Mouse (Mus musculus) embryonic facial prominence, embryonic 14.5 days (tissue): ENCODE results near the gene Hddc3. TPM values are rescaled to one million over a fixed set of nuclear protein-coding genes. Genes with fewer than 3 reads are reported as not detected.

Experiments used
- ATAC-seq: fragments of 200-750 bp; cut with Nextera tagmentation; 2 replicates; pipeline ENCODE4 v1.8.0; 2017; ENCODE audit warnings: low read depth, moderate number of reproducible peaks, moderate TSS enrichment
- DNase-seq: peaks from one replicate; pipeline ENCODE4 v3.0.0-alpha.2; 2015; ENCODE audit warnings: low spot score
- H3K27ac ChIP-seq: fragments of 300-500 bp; sonication (generic); replicated peaks from 2 replicates; pipeline ENCODE4 v1.5.1; 2014; ENCODE audit warnings: low read depth, mild to moderate bottlenecking, low read length, moderate library complexity
- H3K27me3 ChIP-seq: fragments of 300-500 bp; sonication (generic); replicated peaks from 2 replicates; pipeline ENCODE4 v1.6.1; 2014; ENCODE audit warnings: low read length; ENCODE audit not compliant: control insufficient read depth, insufficient read depth
- H3K36me3 ChIP-seq: fragments of 300-500 bp; sonication (generic); 2 replicates; pipeline ENCODE4 v1.6.1; 2014; ENCODE audit warnings: low read length, mixed read lengths; ENCODE audit not compliant: control insufficient read depth, insufficient read depth
- H3K4me1 ChIP-seq: fragments of 300-500 bp; sonication (generic); 2 replicates; pipeline ENCODE4 v1.6.1; 2014; ENCODE audit warnings: antibody characterized with exemption, low read length; ENCODE audit not compliant: control insufficient read depth, insufficient read depth
- H3K4me2 ChIP-seq: fragments of 300-500 bp; sonication (generic); 2 replicates; pipeline ENCODE4 v1.6.1; 2014; ENCODE audit warnings: low read depth, mild to moderate bottlenecking, low read length, moderate library complexity, mixed read lengths
- H3K4me3 ChIP-seq: fragments of 300-500 bp; sonication (generic); 2 replicates; pipeline ENCODE4 v1.5.1; 2014; ENCODE audit warnings: low read depth, mild to moderate bottlenecking, low read length
- H3K9ac ChIP-seq: fragments of 300-500 bp; sonication (generic); 2 replicates; pipeline ENCODE4 v1.6.1; 2014; ENCODE audit warnings: low read depth, mild to moderate bottlenecking, low read length, moderate library complexity, mixed read lengths
- H3K9me3 ChIP-seq: fragments of 300-500 bp; sonication (generic); 2 replicates; pipeline ENCODE4 v1.6.1; 2016; ENCODE audit warnings: low read length; ENCODE audit not compliant: control insufficient read depth
- WGBS: fragments of 180-500 bp; shearing (Covaris S2); extraction: QIAGEN DNeasy Blood & Tissue Kit; methylation state at CpG from one replicate; pipeline ENCODE4 v1.1.7; 2014; 5-methylcytosine and 5-hydroxymethylcytosine counted together
- polyA plus RNA-seq: library from polyadenylated mRNA; unstranded; fragments of >200 nt; fragmentation: Nextera tagmentation; extraction: Ambion mirVana; gene quantifications from 2 replicates; pipeline ENCODE4 v1.2.1, GENCODE M21; 2014

Gene Hddc3
- polyA plus RNA-seq, 1 experiment from 2014 or later: 19.6 TPM

DNA sequence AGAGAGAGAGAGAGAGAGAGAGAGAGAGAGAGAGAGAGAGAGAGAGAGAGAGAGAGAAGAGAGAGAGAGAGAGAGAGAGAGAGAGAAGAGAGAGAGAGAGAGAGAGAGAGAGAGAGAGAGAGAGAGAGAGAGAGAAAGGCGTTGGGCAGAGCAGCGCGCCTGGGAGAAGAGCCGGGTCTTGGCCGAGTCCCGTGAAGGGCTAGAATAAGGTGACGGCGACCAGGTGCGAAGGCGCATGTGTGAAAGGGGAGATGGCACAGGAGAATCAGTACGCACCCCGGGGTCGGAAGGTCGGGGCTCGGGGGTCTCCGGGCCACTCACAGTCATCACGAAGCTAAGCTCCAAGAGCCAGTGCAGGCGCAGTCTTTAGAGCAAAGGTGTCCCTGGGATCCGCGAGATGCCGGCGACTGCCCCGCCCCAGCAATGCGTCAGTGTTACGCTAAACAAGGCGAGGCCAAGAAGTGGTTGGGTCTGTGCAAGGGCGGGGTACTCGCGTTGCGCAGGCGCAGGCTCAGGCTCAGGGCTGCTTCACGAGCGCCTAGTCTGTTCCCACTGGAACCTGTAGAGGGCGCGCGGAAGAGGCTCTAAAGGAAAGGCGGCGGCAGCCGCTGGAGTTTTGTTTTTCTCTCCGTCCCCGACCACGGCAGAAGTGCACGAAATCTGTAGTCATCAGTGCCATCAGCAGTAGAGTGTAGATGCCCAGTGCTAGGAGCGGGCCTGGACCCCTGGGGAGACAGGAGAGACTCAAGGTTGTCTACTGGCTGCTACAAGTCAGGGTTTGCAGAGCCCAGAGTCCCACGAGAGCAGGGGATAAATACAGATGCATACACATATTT is 2.9 kb upstream of the Hddc3 start:
- no peaks in the 10 kb centered on the region for H3K27me3 ChIP-seq

DNA sequence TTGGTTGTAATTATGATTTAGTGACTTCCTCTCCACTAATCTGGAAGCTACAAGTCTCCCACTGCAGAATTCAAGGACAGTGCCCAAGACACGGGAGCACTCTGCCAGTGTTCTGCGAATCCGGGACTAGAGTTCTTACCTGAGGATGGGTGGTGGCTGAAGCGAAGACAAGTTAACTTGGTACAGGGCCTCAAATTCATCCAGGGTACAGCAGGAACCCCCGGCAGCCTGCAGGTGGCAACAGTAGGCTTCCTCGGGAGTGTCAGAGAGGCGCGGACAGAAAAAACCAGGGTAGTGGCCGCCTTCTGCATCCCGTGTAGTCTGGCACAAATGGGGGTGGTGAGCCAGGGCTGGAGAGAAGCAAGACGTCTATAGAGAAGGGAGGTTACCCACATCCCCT is 2.1 kb upstream of the Hddc3 start, which contains the start of gene Unc45a:
Unc45a (minus strand) TSS at position 213 of the 400 bp plus-strand sequence.
- peak within 1 kb of the TSS; percentile 76 for H3K9ac ChIP-seq
- peak within 1 kb of the TSS; percentile 87 for H3K27ac ChIP-seq
- H3K36me3 ChIP-seq: peaks cover 19% of the 10 kb centered on the region
- ATAC-seq: peak; percentile 66
- no peaks in the 10 kb centered on the region for H3K27me3 ChIP-seq
- peak within 1 kb of the TSS; percentile 77 for H3K4me2 ChIP-seq
- 3% methylated on average over 11 of the region's 11 CpGs for WGBS
- DNase-seq: peak; percentile 87
- peaks cover 21% of the 10 kb centered on the region for H3K4me1 ChIP-seq
- H3K9me3 ChIP-seq: no peaks in the 10 kb centered on the region
- H3K4me3 ChIP-seq: peak within 1 kb of the TSS; percentile 65

More for the DNA sequence above, 2.9 kb upstream of the Hddc3 start:
- H3K9ac ChIP-seq: peak overlapping the region; percentile 76
- ATAC-seq (peak; percentile 98), DNase-seq (peak; percentile 99)
- H3K4me1 ChIP-seq: peaks cover 21% of the 10 kb centered on the region
- no peaks in the 10 kb centered on the region for H3K9me3 ChIP-seq
- under 1% methylated on average over 38 of the region's 45 CpGs for WGBS
- H3K27ac ChIP-seq: peak overlapping the region; percentile 87
- peak overlapping the region; percentile 77 for H3K4me2 ChIP-seq
- peak overlapping the region; percentile 65 for H3K4me3 ChIP-seq
- peaks cover 27% of the 10 kb centered on the region for H3K36me3 ChIP-seq

DNA sequence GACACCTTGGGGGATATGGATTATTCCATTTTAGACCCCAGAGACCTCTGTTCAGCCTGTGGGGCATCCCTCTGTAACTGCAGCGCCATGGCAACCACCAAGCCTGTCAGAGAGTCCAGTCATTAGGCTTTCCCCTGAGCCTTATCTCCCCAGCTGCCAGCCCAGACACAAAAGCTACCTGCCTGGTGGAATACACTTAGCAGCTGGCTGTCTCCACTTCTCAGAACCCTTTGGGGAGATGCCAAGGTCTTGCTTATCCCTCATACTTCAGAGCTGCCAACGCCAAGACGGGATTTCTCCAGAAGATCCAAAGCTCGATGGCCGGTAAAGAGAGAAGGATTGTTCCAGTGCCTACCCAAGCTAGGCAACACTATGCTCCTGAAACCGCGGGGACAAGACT is 1.1 kb upstream of the Hddc3 start:
- Histone ChIP-seq H3K27me3 (no peaks in the 10 kb centered on the region), H3K4me1 (peaks cover 21% of the 10 kb centered on the region), H3K9me3 (no peaks in the 10 kb centered on the region), H3K36me3 (peaks cover 9% of the 10 kb centered on the region), H3K4me2 (no peak overlapping the region), H3K9ac (no peak overlapping the region), H3K4me3 (no peak overlapping the region), H3K27ac (no peak overlapping the region)
- WGBS: 79% methylated on average over 7 of the region's 7 CpGs
- DNase-seq (peak; percentile 53), ATAC-seq (no peak)

DNA sequence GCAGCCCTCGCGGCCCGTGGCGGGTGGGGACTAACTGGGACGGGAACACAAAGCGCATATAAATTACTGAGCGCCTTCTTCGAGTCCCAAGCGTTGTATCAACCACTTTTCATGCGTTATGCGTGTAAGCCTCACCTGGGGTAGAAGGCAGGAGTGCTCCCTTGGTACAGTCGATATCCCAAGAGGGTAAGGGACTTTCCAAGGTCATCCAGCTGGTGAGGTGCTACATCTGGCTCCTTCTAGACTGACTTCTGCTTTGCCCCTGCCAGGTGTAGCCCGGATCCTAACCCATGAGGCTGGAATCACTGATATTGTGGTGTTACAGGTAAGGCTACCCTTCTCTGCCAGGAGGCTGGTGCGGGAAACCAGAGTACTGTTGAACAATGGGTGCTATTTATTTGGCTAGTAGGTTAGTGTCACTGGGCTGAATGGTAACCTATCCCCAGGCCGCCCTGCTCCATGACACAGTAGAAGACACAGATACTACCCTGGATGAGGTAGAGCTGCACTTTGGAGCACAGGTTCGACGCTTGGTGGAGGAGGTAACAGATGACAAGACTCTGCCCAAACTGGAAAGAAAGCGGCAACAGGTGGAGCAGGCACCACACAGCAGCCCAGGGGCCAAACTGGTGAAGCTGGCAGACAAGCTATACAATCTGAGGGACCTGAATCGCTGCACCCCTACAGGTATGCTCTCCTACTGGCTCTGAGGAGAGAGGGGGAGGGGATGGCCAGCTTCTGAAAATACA is 540 bp downstream of the Hddc3 start:
- ATAC-seq (no peak), DNase-seq (no peak)
- Histone ChIP-seq H3K9ac (peak overlapping the region; percentile 83), H3K27ac (peak overlapping the region; percentile 79), H3K27me3 (no peaks in the 10 kb centered on the region), H3K9me3 (no peaks in the 10 kb centered on the region), H3K4me1 (peaks cover 21% of the 10 kb centered on the region), H3K36me3 (no peaks in the 10 kb centered on the region; the same call in 1 of the 2 replicates), H3K4me2 (peak overlapping the region; percentile 81), H3K4me3 (peak overlapping the region; percentile 53)
- 25% methylated on average over 19 of the region's 19 CpGs for WGBS

DNA sequence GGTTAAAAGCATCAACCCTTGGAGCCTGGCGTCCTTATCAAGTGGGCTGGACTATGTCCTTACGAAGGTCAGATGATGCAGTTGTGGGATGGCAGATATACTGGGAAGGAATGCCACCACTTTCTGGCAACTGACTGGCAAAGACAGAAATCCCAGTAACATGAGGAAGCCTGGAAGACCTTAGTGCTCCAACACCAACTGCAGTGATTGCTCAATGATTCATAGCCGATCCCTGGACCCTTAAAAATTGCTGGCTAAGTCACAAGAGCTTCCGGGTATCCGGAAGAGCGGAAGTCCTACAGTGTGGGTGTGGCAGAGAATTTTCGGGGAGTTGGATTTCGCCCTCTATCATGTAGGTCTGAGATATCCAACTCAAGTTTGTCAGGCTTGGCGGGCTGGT is 3.3 kb downstream of the Hddc3 start:
- H3K4me2 ChIP-seq: no peak overlapping the region
- H3K27ac ChIP-seq: no peak overlapping the region
- peaks cover 11% of the 10 kb centered on the region; the same call in 1 of the 2 replicates for H3K4me1 ChIP-seq
- H3K4me3 ChIP-seq: no peak overlapping the region
- WGBS: 92% methylated on average over 9 of the region's 9 CpGs
- no peak overlapping the region for H3K9ac ChIP-seq
- peaks cover 15% of the 10 kb centered on the region for H3K36me3 ChIP-seq
- ATAC-seq (no peak), DNase-seq (no peak)
- no peaks in the 10 kb centered on the region for H3K27me3 ChIP-seq
- H3K9me3 ChIP-seq: no peaks in the 10 kb centered on the region

DNA sequence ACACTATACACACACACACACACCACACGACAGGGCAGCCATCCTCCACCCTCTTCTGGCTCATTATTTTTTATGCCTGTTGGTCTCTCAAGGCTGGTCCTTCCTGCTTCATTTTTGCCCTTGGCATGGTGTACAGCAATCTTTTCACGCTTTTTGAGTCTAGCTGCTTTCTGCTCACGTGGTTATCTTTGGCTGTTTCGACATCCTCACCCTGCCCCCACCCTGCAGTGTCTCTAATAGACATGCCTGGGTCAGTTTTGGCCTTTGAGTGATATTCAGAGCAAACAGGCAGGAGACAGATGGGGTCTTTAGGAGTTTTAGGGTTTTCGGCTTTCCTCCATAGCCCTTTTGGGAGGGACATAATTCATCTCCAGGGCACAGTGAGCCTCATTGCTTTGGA is 3.9 kb downstream of the Hddc3 start:
- no peak for DNase-seq
- peaks cover 21% of the 10 kb centered on the region for H3K36me3 ChIP-seq
- WGBS: 87% methylated on average over 5 of the region's 5 CpGs
- no peak overlapping the region for H3K4me3 ChIP-seq
- H3K9ac ChIP-seq: no peak overlapping the region
- ATAC-seq: no peak
- no peak overlapping the region for H3K27ac ChIP-seq
- no peak overlapping the region for H3K4me2 ChIP-seq
- no peaks in the 10 kb centered on the region for H3K9me3 ChIP-seq
- peaks cover 9% of the 10 kb centered on the region; the same call in 1 of the 2 replicates for H3K4me1 ChIP-seq
- no peaks in the 10 kb centered on the region for H3K27me3 ChIP-seq

DNA sequence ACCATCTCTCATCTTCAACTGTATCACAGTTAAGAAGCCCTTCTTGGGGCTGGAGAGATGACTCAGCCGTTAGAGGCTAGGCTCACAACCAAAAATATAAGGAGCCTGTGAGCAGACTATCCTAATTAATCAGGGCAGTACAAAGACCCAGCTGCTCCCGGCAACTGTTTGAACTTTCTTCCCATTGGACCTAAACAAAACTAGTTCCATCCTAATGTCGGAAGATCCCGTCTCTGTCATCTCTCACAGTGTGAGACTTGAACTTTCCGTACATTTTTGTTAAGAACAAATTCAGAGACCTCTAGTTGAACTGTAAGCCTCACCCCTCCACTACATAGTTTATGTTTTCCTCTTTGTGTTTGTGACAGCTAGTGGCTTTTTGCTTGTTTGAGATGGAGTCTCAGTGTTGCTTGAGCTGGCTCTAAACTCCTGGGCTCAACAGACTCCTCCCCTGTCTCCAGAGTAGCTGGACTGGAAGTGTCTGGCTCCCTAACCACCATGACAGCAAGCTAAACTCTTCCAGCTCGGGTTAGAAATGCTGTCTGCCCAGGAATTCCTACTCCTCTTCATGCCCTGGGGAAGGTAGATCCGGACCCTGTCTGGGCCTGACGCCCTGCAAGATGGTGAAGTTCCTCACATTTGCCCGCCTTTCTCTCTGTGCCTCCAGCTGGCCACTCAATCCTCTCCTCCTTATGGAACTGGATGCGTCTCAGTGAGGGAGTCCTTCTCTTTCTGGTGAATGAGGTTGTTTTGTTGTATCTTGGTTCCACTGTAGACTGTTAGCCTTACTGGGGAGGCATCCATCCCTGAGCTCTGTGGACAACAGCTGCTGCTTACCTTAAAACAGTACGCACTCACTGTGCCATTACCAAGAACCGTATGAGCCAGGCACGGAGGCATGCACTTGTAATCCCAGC is 5.0 kb downstream of the Hddc3 start:
- Histone ChIP-seq H3K4me2 (no peak overlapping the region), H3K27ac (peak overlapping the region; percentile 63), H3K4me1 (peaks cover 9% of the 10 kb centered on the region; the same call in 1 of the 2 replicates), H3K9me3 (no peaks in the 10 kb centered on the region), H3K4me3 (no peak overlapping the region), H3K36me3 (peaks cover 31% of the 10 kb centered on the region), H3K9ac (no peak overlapping the region), H3K27me3 (no peaks in the 10 kb centered on the region)
- 56% methylated on average over 13 of the region's 13 CpGs for WGBS
- DNase-seq (peak; percentile 40), ATAC-seq (no peak)

DNA sequence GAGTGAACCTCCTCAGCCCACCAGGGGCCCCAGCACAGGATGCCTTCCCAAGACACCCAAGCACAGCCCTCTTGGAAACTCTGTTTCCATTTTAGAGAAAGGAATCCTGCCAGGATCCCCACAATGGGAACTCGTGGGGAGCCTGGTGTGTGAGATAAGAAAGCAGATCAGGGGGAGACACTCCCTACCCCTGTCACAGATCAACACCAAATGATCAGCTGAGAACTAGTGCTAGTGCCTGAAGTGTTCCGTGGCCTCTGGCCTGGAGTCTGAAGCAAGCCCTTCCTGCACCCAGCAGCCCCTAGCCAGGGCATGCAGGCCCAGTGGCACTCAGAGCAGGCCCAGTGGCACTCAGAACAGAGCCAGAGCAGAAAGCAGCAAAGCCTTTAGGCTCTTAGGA is 7.9 kb downstream of the Hddc3 start:
- H3K36me3 ChIP-seq: peaks cover 53% of the 10 kb centered on the region
- no peak for DNase-seq

More for the DNA sequence above, 7.9 kb downstream of the Hddc3 start:
- no peak overlapping the region for H3K9ac ChIP-seq
- H3K27ac ChIP-seq: no peak overlapping the region
- no peaks in the 10 kb centered on the region for H3K9me3 ChIP-seq
- ATAC-seq: no peak
- peaks cover 3% of the 10 kb centered on the region; the same call in 1 of the 2 replicates for H3K4me1 ChIP-seq
- H3K27me3 ChIP-seq: no peaks in the 10 kb centered on the region
- no peak overlapping the region for H3K4me2 ChIP-seq
- no peak overlapping the region for H3K4me3 ChIP-seq
- 74% methylated on average over 2 of the region's 2 CpGs for WGBS
